Mouse (Mus musculus) megakaryocyte progenitor cell, adult 5-6 weeks (primary cell): ENCODE measurements at regions not wholly inside any gene's neighbourhood (a gene's known extent, or its start where the extent isn't known, plus 50 kb on each side); places are given as distances from the start of the nearest gene placed in this dataset.

Experiments used
- ATAC-seq: replicated peaks from 2 replicates; pipeline ENCODE4 v1.8.0; 2016; ENCODE audit warnings: mild to moderate bottlenecking, moderate TSS enrichment, inconsistent platforms; ENCODE audit not compliant: poor library complexity

DNA sequence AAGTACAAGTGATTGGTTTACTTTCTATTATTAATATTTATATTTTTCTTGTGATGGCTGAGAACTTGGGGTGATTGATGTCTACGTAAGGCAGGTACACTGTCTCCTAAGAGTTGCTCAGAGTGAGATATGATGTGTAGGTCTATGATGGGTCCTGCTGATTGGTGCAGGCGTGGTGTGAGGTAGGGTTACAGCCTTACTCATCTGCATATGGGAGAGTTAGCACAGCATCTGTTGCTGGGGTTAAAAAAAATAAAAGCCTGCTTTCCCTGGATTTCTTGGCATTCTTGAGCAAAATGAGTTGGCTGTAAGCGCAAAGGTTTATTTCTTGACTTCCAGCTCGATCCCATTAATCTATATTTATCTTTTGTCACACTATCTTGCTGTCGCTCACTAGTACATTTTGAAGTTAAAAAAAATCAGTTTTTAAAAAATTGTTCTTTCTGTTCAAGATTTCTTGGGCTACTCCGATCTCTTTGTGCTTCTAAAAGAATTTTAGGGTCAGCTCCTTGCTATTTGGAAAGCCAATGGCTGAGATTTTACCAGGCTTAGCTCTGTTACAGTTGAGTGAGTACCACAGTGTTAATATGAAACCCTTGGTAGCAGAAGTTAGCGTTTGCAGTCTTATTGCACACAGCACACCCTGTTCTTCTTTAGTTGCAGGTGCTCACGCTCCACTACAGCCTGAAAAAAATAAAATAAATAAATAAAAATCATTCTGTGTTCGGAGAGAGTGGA, 482.0 kb downstream of the Plekhb2 start:
- no peak for ATAC-seq

- 0 out of 2 replicates have a peak, but pooled peaks have one; percentile 31 for ATAC-seq
These were observed 482.5 kb downstream of the Plekhb2 start for GRCm38 (mm10) chr1:35332340-35332684.

DNA sequence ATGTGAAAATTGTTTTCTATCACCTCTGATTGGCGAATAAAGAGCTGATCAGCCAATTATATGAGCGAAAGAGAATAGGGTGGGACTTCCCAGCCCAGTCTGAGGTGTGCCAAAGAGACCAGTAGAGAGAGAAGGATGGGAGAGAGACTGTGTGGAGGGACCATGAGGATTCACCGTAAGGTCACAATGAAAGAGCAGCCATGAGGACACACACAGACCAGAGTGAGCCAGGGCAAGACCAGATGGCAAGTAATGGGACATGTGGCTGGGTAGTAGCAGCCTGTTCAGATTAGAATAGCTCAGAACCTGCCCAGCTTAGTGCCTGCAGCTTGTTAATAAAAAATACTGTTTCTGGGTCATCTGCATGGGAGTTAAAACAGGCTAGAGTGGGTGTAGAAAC, 487.9 kb downstream of the Plekhb2 start:
- no peak for ATAC-seq

DNA sequence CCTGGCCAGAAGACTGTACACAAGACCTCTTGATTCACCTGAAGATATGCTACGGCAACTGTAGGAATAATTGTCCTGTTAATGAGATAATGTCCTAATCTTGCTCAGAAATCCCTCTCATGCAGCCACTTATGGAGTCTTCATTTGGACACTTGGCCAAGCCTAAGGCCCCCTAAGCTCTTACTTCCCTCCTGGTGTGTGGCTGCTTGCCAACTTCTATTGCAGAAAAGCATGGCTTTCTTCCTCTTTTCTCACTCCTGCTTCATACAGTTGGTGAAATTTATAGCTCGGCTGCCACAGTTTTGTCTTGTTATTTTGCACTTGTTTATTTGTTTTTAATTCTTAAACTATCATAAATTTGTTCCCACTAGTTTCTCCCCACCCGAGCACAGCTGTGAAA, 488.4 kb downstream of the Plekhb2 start:
- peak; percentile 94 for ATAC-seq

DNA sequence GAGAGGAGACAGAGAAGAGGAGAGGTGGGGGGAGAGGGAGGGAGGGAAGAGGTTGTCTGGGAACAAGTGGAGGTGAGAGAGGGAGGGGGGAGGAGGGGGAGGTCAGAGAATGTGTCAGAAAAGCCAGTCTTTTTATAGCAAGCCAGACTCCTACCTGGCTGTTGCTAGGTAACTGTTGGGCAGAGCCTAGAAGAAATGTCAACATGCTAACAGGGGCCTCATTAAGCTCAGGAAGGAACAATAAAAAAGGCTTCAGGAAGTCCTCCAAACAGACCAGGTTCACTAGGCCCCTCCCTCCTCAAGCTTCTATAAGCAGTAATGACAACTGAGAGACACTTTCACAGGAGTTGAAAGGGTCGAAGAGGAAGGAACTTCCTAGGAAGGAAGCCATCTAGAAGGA, 494.8 kb downstream of the Plekhb2 start:
- ATAC-seq, result no peak

- ATAC-seq, result no peak
These were observed 498.5 kb downstream of the Plekhb2 start for GRCm38 (mm10) chr1:35348294-35348693.

DNA sequence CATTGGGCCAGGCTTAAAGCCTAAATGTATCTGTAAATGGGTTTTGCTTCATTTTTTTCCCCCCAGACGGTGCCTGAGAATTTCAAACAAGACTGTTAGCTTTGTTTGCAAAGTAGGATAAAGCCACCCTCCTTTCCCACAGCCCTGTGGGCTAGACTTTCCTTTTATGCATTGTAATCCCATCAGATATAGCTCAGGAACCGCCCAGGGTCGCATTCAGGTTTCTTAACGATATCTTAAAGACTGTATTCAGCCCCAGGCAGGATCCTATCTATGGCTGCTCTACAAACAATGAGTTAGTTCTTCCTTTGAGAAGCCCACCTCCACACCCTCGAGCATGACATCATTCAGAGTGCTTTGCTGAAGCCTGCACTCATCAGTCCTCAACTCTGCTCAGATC, 509.2 kb downstream of the Plekhb2 start:
- ATAC-seq, result no peak

- ATAC-seq, result no peak
These were observed 511.7 kb downstream of the Plekhb2 start for GRCm38 (mm10) chr1:35361465-35361864.

- no peak for ATAC-seq
These were observed 513.1 kb downstream of the Plekhb2 start for GRCm38 (mm10) chr1:35362836-35363235.

GRCm38 (mm10) chr1:35366559-35366958, 516.8 kb downstream of the Plekhb2 start:
- ATAC-seq, result no peak

- no peak for ATAC-seq
These were observed 523.0 kb downstream of the Plekhb2 start for GRCm38 (mm10) chr1:35372751-35373150.

- ATAC-seq, result no peak
These were observed 531.0 kb downstream of the Plekhb2 start for GRCm38 (mm10) chr1:35380633-35381385.

- peak; percentile 85 for ATAC-seq
These were observed 535.7 kb downstream of the Plekhb2 start for GRCm38 (mm10) chr1:35385430-35385829.

- peak; percentile 58; the same call in 1 of the 2 replicates for ATAC-seq
These were observed 538.4 kb downstream of the Plekhb2 start for GRCm38 (mm10) chr1:35388181-35388580.

GRCm38 (mm10) chr1:35390371-35390770, 540.6 kb downstream of the Plekhb2 start:
- ATAC-seq, result no peak

- ATAC-seq, result no peak
These were observed 541.2 kb downstream of the Plekhb2 start for GRCm38 (mm10) chr1:35390858-35391586.

DNA sequence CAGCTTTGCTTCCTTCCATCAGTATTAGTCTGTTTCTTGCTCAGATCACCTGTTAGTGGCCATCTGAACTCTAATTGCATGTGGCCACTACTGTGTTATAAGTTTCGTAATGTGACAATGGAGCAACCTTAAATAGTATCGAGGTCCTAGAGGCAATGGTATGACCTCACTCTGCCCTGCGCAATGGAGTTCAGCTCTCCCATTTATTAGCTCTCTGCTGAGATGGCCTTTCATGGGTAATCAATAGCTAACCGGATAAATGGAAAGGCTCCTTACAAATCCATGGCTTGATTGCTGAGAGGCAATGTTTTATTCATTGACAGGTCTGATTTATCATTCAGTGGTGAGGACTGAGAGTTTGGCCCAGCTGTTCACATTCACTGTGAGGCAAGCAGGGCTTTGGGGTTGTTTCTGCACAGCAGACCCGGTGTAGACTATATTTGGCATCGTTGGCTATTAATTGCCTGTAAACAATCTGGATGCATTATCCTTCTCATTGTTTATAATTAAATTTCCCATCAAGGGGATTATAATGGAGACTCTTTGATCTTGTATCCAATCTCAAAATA, 543.9 kb downstream of the Plekhb2 start:
- ATAC-seq, result no peak

DNA sequence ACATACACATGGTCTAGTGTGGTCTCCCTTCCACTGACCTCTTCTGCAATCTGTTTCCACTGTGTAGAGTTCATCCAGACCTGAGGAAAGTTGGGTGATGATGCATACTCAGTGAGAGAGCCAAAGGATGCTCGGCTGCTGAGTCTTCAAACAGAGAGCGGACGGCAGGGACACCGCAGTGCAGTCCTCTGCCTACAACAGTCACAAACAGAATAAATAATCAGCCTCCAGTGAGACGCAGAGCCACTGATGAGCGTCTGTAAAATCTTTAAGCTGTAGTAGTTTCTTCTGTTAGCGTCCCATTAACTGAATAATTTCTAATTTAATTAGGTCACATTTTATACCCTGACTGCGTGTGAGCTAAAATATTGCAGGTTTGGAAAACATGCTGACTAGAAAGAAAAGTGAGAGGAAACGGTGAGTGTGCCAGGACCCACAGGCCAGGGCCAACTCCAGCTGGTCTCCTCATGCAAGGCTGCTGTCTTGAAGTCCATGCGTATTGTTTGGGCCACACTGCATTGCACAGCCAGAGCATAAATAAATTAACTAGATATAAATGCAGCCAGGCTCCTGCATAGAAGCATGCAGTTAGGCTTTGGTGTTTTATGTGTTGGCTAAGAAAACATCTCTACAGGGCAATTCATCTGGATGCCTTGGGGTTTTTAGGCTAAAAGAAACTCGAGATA, 551.0 kb downstream of the Plekhb2 start:
- ATAC-seq, result no peak

DNA sequence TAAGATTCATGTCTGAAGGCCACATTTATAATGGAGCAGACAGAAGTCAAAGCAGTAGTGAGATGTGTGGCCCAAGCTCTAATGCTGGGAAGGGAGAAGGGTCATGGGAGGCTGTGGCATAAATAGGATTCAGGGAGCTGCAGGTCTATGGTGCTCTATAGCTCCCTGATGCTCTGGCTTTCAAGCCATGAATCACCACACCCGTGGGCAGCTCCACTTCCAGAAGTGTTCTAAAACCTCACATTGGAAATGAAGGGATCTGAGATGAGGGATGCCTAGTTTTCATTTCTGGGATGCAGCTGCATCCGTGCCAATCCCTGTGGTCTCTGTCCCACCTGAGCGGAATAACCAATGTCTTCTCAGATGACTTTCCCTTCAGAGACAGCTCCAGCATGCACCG, 553.2 kb downstream of the Plekhb2 start:
- ATAC-seq, result no peak

- no peak for ATAC-seq
These were observed 555.6 kb downstream of the Plekhb2 start for GRCm38 (mm10) chr1:35405418-35405817.

GRCm38 (mm10) chr1:35415646-35416045, 565.9 kb downstream of the Plekhb2 start:
- no peak for ATAC-seq
